Mouse (Mus musculus): ENCODE measurements around the gene Arhgef40. TPM values are rescaled to one million over a fixed set of nuclear protein-coding genes. Genes with fewer than 3 reads are reported as not detected.
"Not testable (repeated sequence)": the region's sequence is repeated elsewhere in the genome, so short reads cannot be mapped to it uniquely, and the experiment has no call there.

The Arhgef40 gene
- polyA plus RNA-seq, 1 experiment, result 36.1 TPM

- TF ChIP-seq CTCF (conservative IDR thresholded peaks at IDR 0.05; ENCODE audit: insufficient read depth, insufficient read length, low read depth, low read length) (peak; percentile 41; the same call in 1 of the 2 replicates), POLR2A (IDR thresholded peaks at IDR 0.05; ENCODE audit: low read depth, low read length) (no peak)
- Histone ChIP-seq H3K27me3 (replicated peaks; ENCODE audit: control insufficient read depth, insufficient read depth, low read length) (no peaks in the 10 kb centered on the region), H3K36me3 (ENCODE audit: control insufficient read depth, insufficient read depth, low read length) (no peaks in the 10 kb centered on the region), H3K27ac (ENCODE audit: insufficient read depth, low read depth, low read length) (no peak overlapping the region), H3K4me1 (ENCODE audit: control insufficient read depth, insufficient read depth, low read length) (no peaks in the 10 kb centered on the region), H3K4me3 (ENCODE audit: insufficient read depth, low read depth, low read length) (no peak overlapping the region)
- WGBS, result 16% methylated on average over 8 of the region's 8 CpGs
- no peak for DNase-seq
Measured at GRCm38 (mm10) chr14:52044901-52045678, 60.6 kb downstream of the Arhgef40 start.

- DNase-seq, result no peak
- Histone ChIP-seq H3K36me3 (ENCODE audit: control insufficient read depth, insufficient read depth, low read length) (no peaks in the 10 kb centered on the region), H3K27me3 (replicated peaks; ENCODE audit: control insufficient read depth, insufficient read depth, low read length) (no peaks in the 10 kb centered on the region), H3K4me3 (ENCODE audit: insufficient read depth, low read depth, low read length) (no peak overlapping the region), H3K4me1 (ENCODE audit: control insufficient read depth, insufficient read depth, low read length) (no peaks in the 10 kb centered on the region), H3K27ac (ENCODE audit: insufficient read depth, low read depth, low read length) (no peak overlapping the region)
- WGBS, result 83% methylated on average over 9 of the region's 9 CpGs
- no peak for TF ChIP-seq POLR2A (IDR thresholded peaks at IDR 0.05; ENCODE audit: low read depth, low read length)
Measured at GRCm38 (mm10) chr14:52045966-52046565, 61.5 kb downstream of the Arhgef40 start.

DNA sequence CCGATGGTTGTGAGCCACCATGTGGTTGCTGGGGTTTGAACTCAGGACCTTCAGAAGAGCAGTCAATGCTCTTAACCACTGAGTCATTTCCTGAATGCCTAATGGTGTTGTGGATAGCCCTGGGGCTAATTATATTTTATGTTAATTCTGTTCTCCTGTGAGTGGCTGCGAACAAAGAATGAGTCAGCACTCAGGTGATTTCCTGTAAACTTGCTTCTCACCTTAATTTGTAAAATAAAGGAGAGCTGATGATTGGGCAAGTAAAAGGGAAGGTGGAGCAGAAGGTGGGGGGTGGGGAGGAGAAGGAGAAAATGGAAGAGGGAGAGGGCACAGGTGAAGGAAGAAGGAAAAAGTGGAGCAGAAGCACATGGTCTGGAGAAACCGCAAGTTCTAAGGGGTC lies 68.2 kb downstream of the Arhgef40 start:
- H3K4me1 ChIP-seq (ENCODE audit: control insufficient read depth, insufficient read depth, low read length); DNase-seq; H3K27me3 ChIP-seq (replicated peaks; ENCODE audit: control insufficient read depth, insufficient read depth, low read length); H3K27ac ChIP-seq (ENCODE audit: insufficient read depth, low read depth, low read length); H3K4me3 ChIP-seq (ENCODE audit: insufficient read depth, low read depth, low read length); H3K36me3 ChIP-seq (ENCODE audit: control insufficient read depth, insufficient read depth, low read length): not testable (repeated sequence)
- WGBS, result 85% methylated on average over 3 of the region's 3 CpGs

Other genes with a start within 250 kb of the Arhgef40 start
- gene Ang4, start 211.1 kb upstream of the Arhgef40 start, polyA plus RNA-seq (2012; rRNA removed), result not detected in 2 replicates
- not detected in 2 replicates for gene AY358078, start 184.7 kb upstream of the Arhgef40 start, polyA plus RNA-seq (2012; rRNA removed)
- gene Ear6, start 131.0 kb upstream of the Arhgef40 start, polyA plus RNA-seq (2012; rRNA removed), result not detected in 2 replicates
- 24.0 and 27.6 TPM in 2 replicates for gene Mettl17, start 99.9 kb upstream of the Arhgef40 start, polyA plus RNA-seq (2012; rRNA removed)
- gene Slc39a2, start 91.8 kb upstream of the Arhgef40 start, polyA plus RNA-seq (2012; rRNA removed), result 0.45 and 0.52 TPM in 2 replicates
- 220 and 235 TPM in 2 replicates for gene Ndrg2, start 70.6 kb upstream of the Arhgef40 start, polyA plus RNA-seq (2012; rRNA removed)
- gene Tppp2, start 66.3 kb upstream of the Arhgef40 start, polyA plus RNA-seq (2012; rRNA removed), result not detected in 2 replicates
- not detected in 2 replicates for gene Rnase13, start 61.9 kb upstream of the Arhgef40 start, polyA plus RNA-seq (2012; rRNA removed)
- 2.4 and 2.5 TPM in 2 replicates for gene Tmem253, start 30.9 kb downstream of the Arhgef40 start, polyA plus RNA-seq (2012; rRNA removed)
- gene Zfp219, start 36.0 kb downstream of the Arhgef40 start, polyA plus RNA-seq (2012; rRNA removed), result 43.2 and 61.8 TPM in 2 replicates
- gene Olfr221, start 57.7 kb downstream of the Arhgef40 start, polyA plus RNA-seq (2012; rRNA removed), result not detected in 2 replicates
- 62.9 and 90.0 TPM in 2 replicates for gene Hnrnpc, start 119.3 kb downstream of the Arhgef40 start, polyA plus RNA-seq (2012; rRNA removed)
- gene Rpgrip1, start 126.0 kb downstream of the Arhgef40 start, polyA plus RNA-seq (2012; rRNA removed), result 2.5 and 2.9 TPM in 2 replicates
- 7.1 and 10.2 TPM in 2 replicates for gene Supt16, start 212.7 kb downstream of the Arhgef40 start, polyA plus RNA-seq (2012; rRNA removed)

Data from kidney, adult 2 months (tissue).